Mouse (Mus musculus): ENCODE results near the gene Nr1d1. TPM values are rescaled to one million over a fixed set of nuclear protein-coding genes. Genes with fewer than 3 reads are reported as not detected.

Nr1d1 gene
- total and polyA plus RNA-seq, 3 experiments: 35.5 to 208 (median 111) TPM

- H3K79me2 ChIP-seq (replicated peaks; ENCODE audit: control insufficient read depth, insufficient read depth, low read length): no peaks in the 10 kb centered on the region
- TF ChIP-seq EP300 (IDR thresholded peaks at IDR 0.05; ENCODE audit: insufficient read depth, low read depth, low read length): no peak
- no peak for TF ChIP-seq POLR2A (IDR thresholded peaks at IDR 0.05; ENCODE audit: insufficient read depth, low read depth, low read length)
- TF ChIP-seq CTCF (IDR thresholded peaks at IDR 0.05): no peak
- H3K27ac ChIP-seq: no peak overlapping the region
- DNase-seq: no peak
- H3K4me3 ChIP-seq: no peak overlapping the region
- H3K27me3 ChIP-seq (ENCODE audit: control insufficient read depth, insufficient read depth, low read length): no peaks in the 10 kb centered on the region
- H3K4me1 ChIP-seq (ENCODE audit: control insufficient read depth, insufficient read depth, low read length): peaks cover 17% of the 10 kb centered on the region
- H3K36me3 ChIP-seq (ENCODE audit: control insufficient read depth, insufficient read depth, low read length): peaks cover 2% of the 10 kb centered on the region; the same call in 1 of the 2 replicates
- H3K9ac ChIP-seq (ENCODE audit: low read depth, low read length): no peak overlapping the region
- intact Hi-C loops (cut with DNase I): no loop called here
- 87% methylated on average over 5 of the region's 5 CpGs for WGBS
These were observed 15.6 kb upstream of the Nr1d1 start for GRCm38 (mm10) chr11:98790631-98791205.

- no peaks in the 10 kb centered on the region for H3K27me3 ChIP-seq (ENCODE audit: control insufficient read depth, insufficient read depth, low read length)
- peak overlapping the region; percentile 99 for H3K27ac ChIP-seq
- no peak overlapping the region for H3K9ac ChIP-seq (ENCODE audit: low read depth, low read length)
- peaks cover 3% of the 10 kb centered on the region; the same call in 1 of the 2 replicates for H3K36me3 ChIP-seq (ENCODE audit: control insufficient read depth, insufficient read depth, low read length)
- intact Hi-C loops (cut with DNase I): no loop called here
- no peak for TF ChIP-seq CTCF (IDR thresholded peaks at IDR 0.05)
- no peak for TF ChIP-seq POLR2A (IDR thresholded peaks at IDR 0.05; ENCODE audit: insufficient read depth, low read depth, low read length)
- TF ChIP-seq EP300 (IDR thresholded peaks at IDR 0.05; ENCODE audit: insufficient read depth, low read depth, low read length): no peak
- peak overlapping the region; percentile 61; the same call in 1 of the 2 replicates for H3K4me3 ChIP-seq
- H3K4me1 ChIP-seq (ENCODE audit: control insufficient read depth, insufficient read depth, low read length): peaks cover 22% of the 10 kb centered on the region
- 36% methylated on average over 5 of the region's 5 CpGs for WGBS
- no peaks in the 10 kb centered on the region for H3K79me2 ChIP-seq (replicated peaks; ENCODE audit: control insufficient read depth, insufficient read depth, low read length)
- DNase-seq: no peak
These were observed 14.7 kb upstream of the Nr1d1 start for GRCm38 (mm10) chr11:98789824-98790223.

GRCm38 (mm10) chr11:98789219-98789807 is 14.2 kb upstream of the Nr1d1 start:
- Histone ChIP-seq H3K79me2 (replicated peaks; ENCODE audit: control insufficient read depth, insufficient read depth, low read length) (no peaks in the 10 kb centered on the region), H3K4me3 (peak overlapping the region; percentile 61), H3K27me3 (ENCODE audit: control insufficient read depth, insufficient read depth, low read length) (no peaks in the 10 kb centered on the region), H3K36me3 (ENCODE audit: control insufficient read depth, insufficient read depth, low read length) (peaks cover 5% of the 10 kb centered on the region; the same call in 1 of the 2 replicates), H3K27ac (peak overlapping the region; percentile 99), H3K9ac (ENCODE audit: low read depth, low read length) (peak overlapping the region; percentile 65), H3K4me1 (ENCODE audit: control insufficient read depth, insufficient read depth, low read length) (peaks cover 26% of the 10 kb centered on the region)
- no peak for DNase-seq
- under 1% methylated on average over 25 of the region's 25 CpGs for WGBS
- TF ChIP-seq POLR2A (IDR thresholded peaks at IDR 0.05; ENCODE audit: insufficient read depth, low read depth, low read length) (no peak), EP300 (IDR thresholded peaks at IDR 0.05; ENCODE audit: insufficient read depth, low read depth, low read length) (no peak), CTCF (IDR thresholded peaks at IDR 0.05) (no peak)
- intact Hi-C loops (cut with DNase I): no loop called here

GRCm38 (mm10) chr11:98788550-98789218 is 13.6 kb upstream of the Nr1d1 start:
- H3K36me3 ChIP-seq (ENCODE audit: control insufficient read depth, insufficient read depth, low read length): peaks cover 9% of the 10 kb centered on the region
- TF ChIP-seq POLR2A (IDR thresholded peaks at IDR 0.05; ENCODE audit: insufficient read depth, low read depth, low read length) (peak; percentile 89), EP300 (IDR thresholded peaks at IDR 0.05; ENCODE audit: insufficient read depth, low read depth, low read length) (peak; percentile 100), CTCF (IDR thresholded peaks at IDR 0.05) (peak; percentile 84)
- H3K9ac ChIP-seq (ENCODE audit: low read depth, low read length): peak overlapping the region; percentile 63
- peaks cover 31% of the 10 kb centered on the region for H3K4me1 ChIP-seq (ENCODE audit: control insufficient read depth, insufficient read depth, low read length)
- no peaks in the 10 kb centered on the region for H3K79me2 ChIP-seq (replicated peaks; ENCODE audit: control insufficient read depth, insufficient read depth, low read length)
- H3K27ac ChIP-seq: peak overlapping the region; percentile 99
- intact Hi-C loops (cut with DNase I): loop anchor here (1.0 kb wide), 1 partner anchor 71 kb away; no protein-coding TSS in a partner anchor
- no peaks in the 10 kb centered on the region for H3K27me3 ChIP-seq (ENCODE audit: control insufficient read depth, insufficient read depth, low read length)
- 6% methylated on average over 18 of the region's 18 CpGs for WGBS
- H3K4me3 ChIP-seq: peak overlapping the region; percentile 61; the same call in 1 of the 2 replicates
- peak; percentile 91 to 94 for DNase-seq

- Histone ChIP-seq H3K27me3 (ENCODE audit: control insufficient read depth, insufficient read depth, low read length) (no peaks in the 10 kb centered on the region), H3K27ac (peak overlapping the region; percentile 99), H3K9ac (ENCODE audit: low read depth, low read length) (no peak overlapping the region; the same call in 1 of the 2 replicates), H3K36me3 (ENCODE audit: control insufficient read depth, insufficient read depth, low read length) (peaks cover 9% of the 10 kb centered on the region), H3K4me3 (no peak overlapping the region), H3K4me1 (ENCODE audit: control insufficient read depth, insufficient read depth, low read length) (peaks cover 32% of the 10 kb centered on the region), H3K79me2 (replicated peaks; ENCODE audit: control insufficient read depth, insufficient read depth, low read length) (no peaks in the 10 kb centered on the region)
- 82% methylated on average over 5 of the region's 5 CpGs for WGBS
- TF ChIP-seq POLR2A (IDR thresholded peaks at IDR 0.05; ENCODE audit: insufficient read depth, low read depth, low read length): no peak
- no peak for TF ChIP-seq EP300 (IDR thresholded peaks at IDR 0.05; ENCODE audit: insufficient read depth, low read depth, low read length)
- TF ChIP-seq CTCF (IDR thresholded peaks at IDR 0.05): no peak
- DNase-seq: peak in 1 of 2 experiments; percentile 33
- intact Hi-C loops (cut with DNase I): loop anchor here (1.0 kb wide), 1 partner anchor 71 kb away; no protein-coding TSS in a partner anchor
These were observed 13.0 kb upstream of the Nr1d1 start for GRCm38 (mm10) chr11:98788139-98788538.

Measured in heart, adult 2 months (tissue).